Mouse (Mus musculus) erythroblast, adult 5-6 weeks (primary cell): ENCODE measurements around the gene Tm9sf2. TPM values are rescaled to one million over a fixed set of nuclear protein-coding genes. Genes with fewer than 3 reads are reported as not detected.

Experiments used
- ATAC-seq: replicated peaks from 2 replicates; pipeline ENCODE4 v1.8.0; 2016; ENCODE audit warnings: moderate number of reproducible peaks, mild to moderate bottlenecking, moderate TSS enrichment, inconsistent platforms; ENCODE audit not compliant: poor library complexity, low FRiP score, severe bottlenecking
- total RNA-seq, 2 experiments: library from RNA; stranded (forward) in 1 of 2; stranded (reverse) in 1 of 2; fragments of 150-400 nt in 1 of 2; fragments of 200-764, 138-1000 nt in 1 of 2; gene quantifications; 2 replicates each; pipeline versions ENCODE4 v1.2.3 to v1.2.4; 2015 to 2017; ENCODE audit warnings: low replicate concordance in 2 of 2

Gene Tm9sf2
- total RNA-seq, 2 experiments from 2014 or later: 26.7 to 35.7 TPM

DNA sequence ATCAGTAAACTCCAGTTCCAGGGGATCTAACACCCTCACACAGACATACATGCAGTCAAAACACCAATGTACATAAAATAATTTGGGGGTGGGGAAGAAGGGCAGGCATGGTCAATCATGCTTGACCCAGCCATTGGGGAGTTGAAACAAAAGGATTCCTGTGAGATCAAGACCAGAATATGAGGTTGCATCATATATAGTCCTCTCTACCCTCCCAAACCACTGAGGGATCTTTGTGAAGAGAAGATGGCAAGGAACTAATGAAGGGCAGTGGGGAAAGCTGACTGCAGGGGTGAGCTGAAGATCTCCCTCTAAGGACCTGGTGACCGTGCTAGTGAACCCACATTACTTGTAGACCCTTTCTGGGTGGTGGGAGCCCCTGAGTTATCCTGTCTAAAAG lies 54.1 kb downstream of the Tm9sf2 start:
- ATAC-seq: no peak

DNA sequence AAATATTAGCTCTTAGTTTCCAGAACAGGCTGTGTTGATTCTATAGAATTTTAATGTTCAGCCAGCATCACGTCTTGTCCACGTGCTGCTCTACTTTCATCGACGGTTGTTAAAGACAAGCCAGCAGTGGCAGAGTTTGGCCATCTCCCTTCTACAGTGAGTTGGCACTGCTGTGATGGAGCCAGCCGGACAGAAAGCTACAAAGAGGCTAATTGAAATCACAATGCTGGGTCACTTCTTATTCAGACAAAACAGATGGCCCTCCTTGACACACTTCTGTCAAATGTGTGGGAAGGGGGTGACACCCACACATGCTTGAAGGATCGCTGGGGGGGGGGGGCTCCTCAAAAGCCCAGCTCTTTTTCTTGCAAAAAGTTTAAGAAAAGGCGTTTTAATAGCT lies 62.1 kb downstream of the Tm9sf2 start:
- ATAC-seq: no peak

DNA sequence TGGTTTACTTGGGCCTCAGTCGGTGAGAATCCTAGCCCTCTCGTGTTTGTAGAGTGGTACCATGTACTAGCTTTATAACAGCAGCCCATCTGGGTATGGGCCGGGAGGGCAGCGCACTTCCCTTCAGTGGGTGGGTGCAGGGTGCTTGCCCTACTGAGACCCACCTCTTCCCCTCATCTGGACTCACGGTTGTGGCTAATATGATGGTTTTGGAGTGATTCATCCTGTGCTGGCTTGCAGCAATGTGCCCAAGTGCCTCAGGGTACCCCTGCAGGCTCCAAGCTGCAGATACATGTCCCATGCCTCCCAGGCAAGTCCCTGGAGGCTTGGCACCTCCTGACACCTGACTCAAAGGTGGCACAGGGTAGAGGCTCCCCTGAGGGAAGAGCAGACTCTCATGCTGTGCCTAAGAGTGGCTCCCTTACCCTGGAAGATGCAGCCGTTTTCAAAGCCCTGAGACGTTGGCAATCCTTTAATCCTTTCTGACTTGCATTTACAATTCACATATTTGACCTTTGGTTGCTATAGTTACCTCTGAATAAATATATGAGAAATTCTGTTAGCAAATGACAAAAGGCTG lies 63.5 kb downstream of the Tm9sf2 start:
- 0 out of 2 replicates have a peak, but pooled peaks have one; percentile 32 for ATAC-seq

DNA sequence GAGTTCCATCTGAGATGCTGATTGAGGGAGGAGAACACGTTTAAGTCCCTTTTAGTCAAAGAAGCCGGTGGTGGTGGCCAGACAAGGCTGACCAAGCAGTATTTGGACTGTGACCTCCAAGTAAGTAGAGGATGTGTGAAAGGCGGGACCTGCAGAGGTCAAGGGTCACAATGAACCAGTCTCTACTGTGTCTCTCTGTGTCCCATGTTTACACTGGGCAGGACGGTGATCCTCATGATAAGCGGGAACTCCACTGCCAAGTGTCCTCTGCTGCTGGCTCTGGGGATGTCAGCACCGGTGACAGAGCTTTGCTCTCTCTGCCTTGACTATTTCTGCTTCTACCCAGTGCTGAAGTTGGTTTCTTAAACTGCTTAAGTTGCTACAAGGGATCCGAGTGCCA lies 64.2 kb downstream of the Tm9sf2 start:
- no peak for ATAC-seq

DNA sequence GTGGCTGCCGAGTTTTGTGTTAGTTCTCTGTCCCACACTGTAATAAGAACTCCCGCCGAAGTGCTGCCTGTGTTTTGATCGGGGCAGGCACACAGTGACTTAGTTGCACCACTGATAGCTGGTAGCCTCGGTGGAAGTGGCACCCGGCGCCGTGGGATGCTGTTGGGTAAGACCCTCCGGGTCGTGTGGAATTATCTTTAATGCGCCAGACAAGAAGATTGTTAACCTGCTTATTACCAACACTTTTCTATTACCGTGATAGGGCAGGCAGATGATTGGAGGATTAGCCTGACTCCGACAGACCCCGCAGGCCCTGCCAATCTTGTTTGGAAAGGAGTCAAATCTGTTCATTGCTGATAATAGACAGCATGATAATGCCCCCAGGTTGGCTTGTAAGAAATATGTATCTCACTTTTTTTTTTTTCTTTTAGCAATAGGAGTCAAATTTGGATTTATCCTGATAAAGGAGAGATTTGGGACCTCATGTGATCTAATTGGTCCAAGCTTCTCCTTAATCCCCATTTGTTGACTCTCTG lies 69.5 kb downstream of the Tm9sf2 start:
- ATAC-seq: no peak

DNA sequence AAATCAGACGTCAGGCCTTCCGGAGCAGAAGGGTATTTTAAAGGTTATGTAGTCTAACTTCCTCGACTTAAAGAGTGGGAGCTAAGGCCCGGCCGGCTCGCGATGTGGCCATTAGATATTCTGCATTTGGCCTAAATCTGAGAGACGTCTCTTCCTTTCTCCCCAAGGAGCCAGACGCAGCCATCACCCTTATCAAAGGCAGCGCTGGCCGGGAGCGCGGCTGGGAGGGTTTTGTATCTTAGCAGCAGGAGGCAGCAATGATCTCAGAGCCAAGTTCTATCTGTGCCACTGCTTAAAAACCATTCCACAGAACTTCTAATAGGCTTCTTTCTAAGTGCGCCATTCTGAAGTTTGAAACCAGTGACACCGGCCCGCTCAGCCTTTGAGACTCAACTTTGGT lies 72.4 kb downstream of the Tm9sf2 start:
- no peak for ATAC-seq

DNA sequence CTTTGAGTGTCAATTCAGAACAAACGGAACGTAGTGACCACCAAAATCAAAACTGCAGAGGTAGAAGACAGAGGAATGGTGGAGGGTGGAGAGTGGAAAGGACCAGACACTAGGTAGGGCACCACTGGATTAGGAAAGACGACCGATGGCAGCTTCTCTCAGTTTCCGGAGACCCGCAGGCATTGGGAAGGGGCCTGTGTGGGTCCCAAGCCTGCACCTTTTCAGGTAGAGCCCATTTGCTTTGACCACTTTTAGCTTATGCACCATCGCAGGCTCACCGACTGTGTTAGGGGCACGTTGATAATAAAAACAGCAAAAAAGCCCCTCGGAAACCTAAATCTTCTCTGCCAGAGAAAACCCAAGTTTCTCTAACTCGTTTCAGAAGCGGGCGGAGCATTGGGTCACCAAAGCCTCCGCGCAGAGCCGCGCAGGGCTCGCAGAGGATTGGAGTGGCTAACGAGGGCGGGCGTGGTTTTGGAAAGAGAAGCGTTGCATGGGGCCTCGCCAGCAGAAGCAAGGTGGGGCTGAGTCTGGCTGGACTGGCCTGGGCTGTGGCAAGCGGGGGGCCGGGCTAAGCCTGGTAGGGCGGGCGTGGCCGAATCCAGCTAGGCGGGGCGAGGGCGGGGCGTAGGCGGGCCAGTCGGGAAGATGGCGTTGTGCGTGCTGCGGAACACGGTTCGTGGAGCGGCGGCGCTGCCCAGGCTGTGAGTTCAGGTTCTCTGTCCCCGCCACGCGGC lies 74.4 kb downstream of the Tm9sf2 start, which contains the start of gene Clybl:
Gene Clybl (plus strand): TSS at position 627 of the 737 bp plus-strand sequence.
- ATAC-seq: peak; percentile 92

DNA sequence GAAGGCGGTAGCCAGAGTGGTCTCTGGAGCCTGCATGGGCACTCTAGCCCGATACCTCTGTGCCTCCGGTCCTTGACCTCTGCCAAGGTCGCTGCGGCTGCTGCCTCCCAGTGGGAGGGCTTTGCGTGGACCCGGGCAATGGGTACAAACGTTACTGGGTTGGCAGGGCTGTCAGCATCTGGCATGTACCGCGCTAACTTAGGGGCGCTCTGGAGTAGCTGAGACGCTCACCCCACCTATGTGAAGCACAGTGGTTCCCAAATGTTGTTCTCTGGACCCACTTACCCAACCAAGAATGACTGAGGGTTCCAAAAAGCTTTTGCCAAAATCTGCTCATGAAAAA lies 74.9 kb downstream of the Tm9sf2 start:
- peak; percentile 65 for ATAC-seq

DNA sequence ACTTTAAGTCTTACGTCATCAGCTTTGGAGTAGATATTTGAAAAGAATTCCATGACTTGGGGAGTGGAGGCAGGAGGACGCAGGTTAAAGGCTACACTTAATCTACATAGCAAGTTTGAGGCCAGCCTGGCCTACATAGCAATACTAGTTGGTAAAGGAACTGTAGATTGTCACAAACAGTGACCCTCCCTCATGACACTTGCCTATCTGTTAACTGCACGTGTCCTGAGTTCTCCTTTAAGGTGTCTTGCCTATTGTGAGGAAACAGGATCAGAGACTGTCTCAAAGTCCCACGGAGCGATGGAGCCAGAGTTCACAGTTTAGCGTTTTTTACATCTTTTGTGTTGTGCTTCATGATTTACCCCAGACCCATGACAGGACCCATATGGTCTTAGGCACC lies 75.4 kb downstream of the Tm9sf2 start:
- 0 out of 2 replicates have a peak, but pooled peaks have one; percentile 13 for ATAC-seq

DNA sequence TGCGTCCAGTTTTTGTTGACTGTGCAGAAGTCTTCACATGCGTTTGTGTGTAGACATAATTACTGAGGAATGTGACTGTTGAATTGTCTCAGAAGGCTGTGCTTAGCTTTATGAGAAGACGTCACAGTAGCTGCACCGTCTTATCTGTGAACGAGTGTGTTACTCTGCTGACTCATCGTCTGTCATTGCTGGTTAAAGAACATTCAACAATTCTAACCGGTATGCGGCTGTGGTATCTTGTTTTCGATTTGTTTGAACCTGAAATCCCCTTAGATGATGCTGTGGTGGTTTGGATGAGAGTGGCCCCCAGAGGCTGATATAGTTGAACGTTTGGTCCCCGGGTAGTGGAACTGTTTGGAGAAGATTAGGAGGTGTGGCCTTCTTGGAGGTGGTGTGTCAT lies 77.1 kb downstream of the Tm9sf2 start:
- ATAC-seq: peak; percentile 64

DNA sequence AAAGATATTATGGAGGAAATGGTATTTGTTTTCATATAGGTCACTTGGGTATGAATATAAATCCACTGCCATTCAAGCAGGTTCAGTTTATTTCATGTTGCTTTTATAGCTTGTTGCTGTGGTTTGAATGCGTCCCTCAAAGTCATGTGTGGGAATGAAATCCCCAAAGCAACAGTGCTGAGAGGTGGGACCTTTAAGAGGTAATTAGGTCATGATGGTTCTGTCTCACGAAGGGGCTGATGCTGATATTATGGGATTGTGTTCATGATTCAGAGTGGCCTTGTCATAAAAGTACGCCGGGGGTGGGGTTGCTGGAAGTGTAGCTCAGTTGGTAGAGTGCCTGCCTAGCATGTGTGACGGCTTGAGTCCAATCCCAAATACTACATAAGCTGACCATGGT lies 81.4 kb downstream of the Tm9sf2 start:
- ATAC-seq: no peak

DNA sequence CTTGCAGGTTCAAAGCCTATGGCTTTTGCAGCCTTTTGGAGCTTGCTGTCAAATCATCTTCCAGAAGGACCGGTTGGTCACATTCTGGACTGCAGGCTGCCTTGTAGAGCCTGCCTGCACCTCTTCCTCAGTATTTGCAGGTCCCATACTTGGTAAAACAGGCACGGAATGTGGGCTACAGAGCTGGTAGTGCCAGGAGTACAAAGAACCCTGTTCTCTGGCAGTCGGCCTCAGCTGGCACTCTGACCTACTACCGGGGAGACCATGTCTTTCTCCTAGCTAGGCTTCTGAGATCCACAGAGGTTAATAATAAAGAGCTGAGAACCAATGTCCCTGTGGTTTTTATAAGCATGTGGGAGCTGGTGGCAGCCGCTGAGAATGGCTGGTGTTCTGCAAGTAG lies 83.1 kb downstream of the Tm9sf2 start:
- no peak for ATAC-seq

DNA sequence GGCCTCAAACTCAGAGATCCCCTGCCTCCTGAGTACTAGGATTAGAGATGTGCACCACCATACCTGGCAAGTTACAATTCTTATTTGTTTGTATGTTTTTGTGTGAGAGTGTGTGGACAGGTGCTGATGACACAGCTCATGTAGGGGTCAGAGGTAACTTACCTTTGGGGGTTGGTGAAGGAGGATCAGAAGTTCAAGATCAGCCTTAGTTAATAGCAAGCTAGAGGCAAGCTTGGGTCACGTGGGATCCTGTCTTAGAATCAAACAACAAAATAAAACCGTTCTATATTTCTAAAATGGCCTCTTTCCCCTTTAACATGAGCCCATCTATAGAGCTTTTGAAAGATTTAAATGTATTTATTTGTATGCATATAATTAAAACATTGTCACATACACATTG lies 83.7 kb downstream of the Tm9sf2 start:
- ATAC-seq: peak; percentile 31; the same call in 1 of the 2 replicates

DNA sequence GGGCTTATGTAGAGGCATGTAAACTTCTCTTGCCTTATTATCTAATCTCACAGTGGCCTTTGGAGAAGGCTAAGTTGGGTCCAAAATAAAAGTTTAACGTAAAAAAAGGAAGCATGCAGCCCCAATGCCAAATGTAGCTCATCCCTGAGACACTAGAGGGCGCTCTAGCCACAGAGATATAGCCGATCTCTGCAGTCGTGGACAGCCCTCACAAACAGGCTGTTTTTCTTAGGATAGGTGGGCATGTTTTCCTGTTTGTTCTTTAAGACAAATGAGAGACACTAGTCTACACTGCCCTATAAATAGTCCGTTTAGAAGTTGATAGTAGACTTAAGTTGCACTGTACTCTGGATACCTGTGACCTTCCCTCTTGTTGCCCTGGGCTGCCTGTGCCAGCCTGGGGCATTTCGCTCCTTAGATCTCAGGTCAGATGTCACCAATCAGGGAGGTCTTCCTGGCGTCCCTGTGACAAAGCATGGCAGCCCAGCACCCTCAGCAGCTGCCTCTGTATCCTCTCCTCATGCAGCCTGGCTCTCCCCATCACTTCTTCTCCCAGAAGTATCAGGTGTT lies 84.2 kb downstream of the Tm9sf2 start:
- peak; percentile 83 for ATAC-seq

DNA sequence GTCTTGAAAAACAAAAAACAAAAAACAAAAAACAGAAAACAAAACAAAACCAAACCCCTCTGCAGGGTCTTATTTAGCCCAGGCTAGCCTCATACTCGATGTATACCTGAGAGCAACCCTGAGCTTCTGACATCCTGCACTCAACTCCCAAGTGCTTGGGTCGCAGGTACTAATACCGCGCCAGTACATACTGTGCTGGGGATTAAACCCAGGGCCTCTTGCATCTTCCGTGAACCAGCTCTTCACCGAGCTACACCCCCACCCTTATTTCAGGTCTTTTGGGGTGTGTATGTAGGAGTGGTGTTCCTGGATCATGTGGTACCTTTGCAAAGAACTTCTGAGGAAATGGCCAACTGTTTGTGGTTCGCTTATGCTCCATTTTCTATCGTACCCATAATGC lies 87.8 kb downstream of the Tm9sf2 start:
- no peak for ATAC-seq

DNA sequence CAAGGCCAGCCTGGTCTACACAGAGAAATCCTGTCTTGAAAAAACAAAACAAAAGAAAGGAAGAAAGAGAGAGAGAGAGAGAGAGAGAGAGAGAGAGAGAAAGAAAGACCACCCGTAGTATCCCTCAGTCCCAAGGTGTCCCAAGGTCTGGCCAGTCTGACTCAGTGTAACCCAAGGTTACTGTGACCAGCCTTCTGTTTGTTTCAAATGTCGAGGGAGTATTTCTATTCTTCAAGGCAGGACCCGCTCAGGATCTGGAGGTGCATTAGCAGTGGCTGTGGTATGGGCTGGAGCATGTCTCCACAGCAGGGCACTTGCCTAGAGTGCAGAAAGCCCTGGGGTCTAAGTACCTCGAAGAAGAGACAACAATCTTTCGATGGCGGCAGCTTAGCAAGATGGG lies 90.0 kb downstream of the Tm9sf2 start:
- no peak; the same call in 1 of the 2 replicates for ATAC-seq

DNA sequence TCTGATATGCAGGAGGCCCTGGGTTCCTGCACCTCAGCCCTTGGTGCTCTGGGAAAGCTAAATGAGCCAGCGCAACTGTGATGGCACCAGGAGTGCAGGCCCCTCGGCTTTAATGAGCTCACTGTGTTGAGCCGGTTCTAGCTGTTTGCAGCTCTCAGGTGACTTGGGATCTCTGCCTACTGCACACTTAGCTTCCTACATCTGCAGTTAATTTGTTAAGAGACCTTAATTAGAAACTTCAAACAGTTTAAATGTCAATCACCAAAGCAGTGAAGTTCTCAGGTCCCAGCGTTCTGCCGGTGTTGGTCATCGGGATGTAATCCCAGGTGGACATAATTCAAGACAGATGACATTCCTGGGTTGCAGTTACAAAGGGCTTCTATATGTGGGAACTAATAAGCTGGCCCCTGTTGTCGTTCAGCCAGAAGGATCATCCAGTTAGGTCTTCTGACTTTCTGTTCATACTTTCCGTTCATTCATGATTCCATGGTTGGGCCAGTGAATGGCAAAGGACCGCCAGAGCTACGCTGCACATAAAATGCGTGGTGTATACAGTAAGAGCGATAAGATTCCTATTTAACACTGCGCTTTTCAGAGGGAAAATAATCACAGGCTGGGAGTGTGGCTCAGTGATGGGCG lies 93.5 kb downstream of the Tm9sf2 start:
- ATAC-seq: no peak

DNA sequence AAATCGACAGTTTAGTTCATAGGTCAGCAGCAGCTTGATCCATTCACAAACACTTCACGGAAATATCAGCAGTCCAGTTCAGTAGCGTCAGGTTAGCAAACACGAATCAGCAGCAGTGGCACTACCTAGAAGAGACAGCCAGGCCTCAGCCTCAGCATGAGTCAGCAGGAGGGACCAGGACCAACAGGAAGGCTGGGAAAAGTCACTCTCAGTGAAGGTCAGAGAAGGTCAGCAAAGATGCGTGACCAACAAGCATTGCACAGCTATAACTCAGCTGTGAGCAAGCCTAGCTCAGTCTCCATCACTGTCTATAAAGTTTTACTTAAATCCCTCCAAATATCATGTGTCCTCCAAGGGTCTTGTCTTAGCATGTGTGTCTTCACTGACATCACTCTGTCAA lies 102.3 kb downstream of the Tm9sf2 start:
- no peak for ATAC-seq
